ENCODE assay signal across 7 mouse cellular contexts in genomic region chr9:94482215-94482975, GRCm38 (mm10). TPM values are rescaled to one million over a fixed set of nuclear protein-coding genes. Genes with fewer than 3 reads are reported as not detected.
A peak's percentile ranks its signal among the peaks of the same experiment; 100 is the strongest.
DNase-seq lines count a peak whose midpoint lies in the region; ATAC-seq lines count a peak whose summit lies in the region.

No protein-coding gene starts in this region.

- H3K36me3 ChIP-seq in limb, embryonic 13.5 days, result no peaks in the 10 kb centered on the region

- intact Hi-C loops in gastrocnemius, postnatal 14 days (cut with DNase I; ENCODE audit: low total_unique reads), result no loop called here

- H3K4me3 ChIP-seq in limb, embryonic 13.5 days, result no peak overlapping the region

- peak; percentile 89 for ATAC-seq in limb, embryonic 13.5 days (ENCODE audit: low FRiP score, low read depth)

- no peaks in the 10 kb centered on the region for H3K27me3 ChIP-seq in limb, embryonic 13.5 days

- H3K9me3 ChIP-seq in limb, embryonic 13.5 days, result no peaks in the 10 kb centered on the region

- 54% methylated on average over 10 of the region's 10 CpGs for WGBS in limb, embryonic 13.5 days

- no peak overlapping the region for H3K9ac ChIP-seq in limb, embryonic 13.5 days

- peak overlapping the region; percentile 39; the same call in 1 of the 2 replicates for H3K27ac ChIP-seq in limb, embryonic 13.5 days

- H3K4me2 ChIP-seq in limb, embryonic 13.5 days (replicated peaks), result 0 out of 2 replicates have a peak overlapping the region, but pooled peaks have one; percentile 7

- H3K4me1 ChIP-seq in limb, embryonic 13.5 days, result peaks cover 31% of the 10 kb centered on the region

- peak; percentile 16 for DNase-seq in ovary, postnatal 36 days (ENCODE audit: low spot score)
- no peak for DNase-seq in ovary, postnatal 10 days (ENCODE audit: low spot score)
- peak; percentile 81 for DNase-seq in cerebellum, adult 9-11 months
- peak; percentile 43 for DNase-seq in gastrocnemius, postnatal 14 days
- DNase-seq in right cerebral cortex, postnatal 10 days (ENCODE audit: low spot score in 2 of 2), result peak; percentile 77 to 80
- DNase-seq in spleen, adult 18-20 months, result no peak

RNA-seq across cellular contexts. Expression of gene 1190002N15Rik, which starts 55.5 kb away (rescaled TPM):
- total RNA-seq in gastrocnemius, postnatal 14 days (2021), result 10 to 100 TPM in 1 of 2 experiments, 1 to 10 TPM in 1; 8.1 to 12.4 TPM
- polyA plus RNA-seq in limb, embryonic 13.5 days (2015; fragmentation: Nextera tagmentation; extraction: Ambion mirVana), result 16.2 and 23.2 TPM in 2 replicates

Comparison
In these comparisons a context has a peak if more than half of its experiments do, and no peak if none do; other contexts are left out.
1. DNase-seq: peak in ovary, postnatal 36 days (single experiment), cerebellum, adult 9-11 months (single experiment), gastrocnemius, postnatal 14 days (single experiment) and right cerebral cortex, postnatal 10 days (2 of 2); none in ovary, postnatal 10 days (single experiment) and spleen, adult 18-20 months (0 of 2).